Mouse (Mus musculus) heart, adult 11 months (tissue): ENCODE measurements at regions not wholly inside any gene's neighbourhood (a gene's known extent, or its start where the extent isn't known, plus 50 kb on each side); places are given as distances from the start of the nearest gene placed in this dataset.

Experiments used
- DNase-seq: peaks from one replicate; pipeline ENCODE4 v3.0.0; 2022

DNA sequence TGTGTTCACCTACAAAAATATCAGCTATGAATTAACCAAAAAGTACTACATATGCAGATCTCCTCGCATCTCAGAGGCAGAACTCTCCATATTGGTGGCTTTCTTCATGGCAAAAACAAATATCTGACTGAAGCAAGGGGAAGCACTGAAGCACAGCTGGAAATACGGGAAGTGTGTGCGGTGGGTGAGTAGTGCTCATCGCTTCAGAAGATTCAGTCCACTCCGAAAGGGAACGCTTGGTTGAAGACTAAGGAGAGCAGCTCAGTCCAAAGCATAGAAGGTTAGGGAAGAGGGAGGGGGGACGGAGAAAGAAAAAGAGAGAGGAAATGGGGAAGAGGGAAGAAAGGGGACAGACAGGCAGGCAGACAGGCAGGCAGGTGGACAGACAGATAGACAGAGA is 114.4 kb upstream of the Tmc1 start:
- DNase-seq: peak; percentile 91

- DNase-seq: peak; percentile 97
Observed at GRCm38 (mm10) chr19:21066432-21067113, 112.6 kb upstream of the Tmc1 start.

- peak; percentile 40 for DNase-seq
Observed at GRCm38 (mm10) chr19:21064902-21065301, 110.9 kb upstream of the Tmc1 start.

DNA sequence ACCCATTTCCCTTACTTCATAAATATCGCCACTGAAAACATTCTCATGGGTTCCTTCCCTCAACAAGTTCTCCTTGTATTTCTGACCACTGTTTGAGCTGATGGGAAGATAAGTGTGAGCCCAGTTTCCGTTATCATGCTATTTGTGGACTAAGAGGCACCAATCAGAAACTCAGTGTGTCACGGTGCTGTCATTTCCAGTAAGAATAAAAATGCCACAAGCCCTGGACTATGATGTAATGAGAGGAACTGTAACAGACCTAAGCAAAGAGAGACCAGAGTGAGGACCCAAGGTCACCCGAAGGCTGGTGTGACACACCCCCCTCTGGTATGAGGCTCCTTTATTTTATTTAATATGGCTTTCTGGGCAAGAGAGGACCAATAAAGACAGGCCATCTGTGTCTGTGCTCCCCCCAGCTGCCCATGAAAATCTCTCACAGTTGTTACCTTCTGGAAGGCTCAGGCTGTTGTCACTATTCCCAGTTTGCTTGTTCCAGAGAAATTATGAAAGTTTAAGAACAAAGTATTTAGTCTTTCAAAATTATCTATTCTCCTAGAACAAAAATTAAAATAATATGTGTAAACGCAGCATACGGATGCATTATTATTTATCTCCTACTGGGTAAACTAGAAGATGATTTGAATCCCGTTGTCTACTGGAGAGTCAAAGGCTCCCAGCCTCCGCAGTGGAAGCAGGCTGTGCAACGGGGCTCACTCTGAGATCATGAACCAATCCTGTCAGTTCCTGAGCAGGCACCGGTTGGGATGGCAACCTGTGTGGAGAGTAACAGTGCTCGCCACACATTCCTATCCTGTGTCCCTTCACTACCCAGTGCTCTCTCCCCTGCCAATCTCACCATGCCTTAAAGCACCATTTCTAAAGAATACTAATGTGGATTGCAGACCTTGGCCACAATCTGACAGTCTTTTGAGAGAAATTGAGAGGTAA is 99.9 kb upstream of the Tmc1 start:
- DNase-seq: no peak

DNA sequence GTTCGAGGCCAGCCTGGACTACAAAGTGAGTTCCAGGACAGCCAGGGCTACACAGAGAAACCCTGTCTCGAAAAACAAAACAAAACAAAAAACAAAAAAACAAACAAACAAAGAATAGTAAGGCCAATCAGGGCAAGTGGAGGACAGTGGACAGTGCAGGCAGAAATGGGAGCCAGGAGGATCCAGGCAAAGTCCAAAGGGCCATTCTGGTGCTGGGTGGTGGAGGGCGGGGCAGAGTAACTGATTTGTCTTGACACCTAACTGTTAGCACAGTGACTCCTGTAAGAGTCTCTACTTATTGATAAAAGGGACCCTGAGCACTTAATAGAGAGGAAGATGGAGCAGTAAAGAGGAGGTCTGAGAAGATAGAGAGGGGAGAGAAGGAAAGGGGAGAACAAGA is 98.8 kb upstream of the Tmc1 start:
- DNase-seq: no peak

GRCm38 (mm10) chr19:21051872-21052271 is 97.9 kb upstream of the Tmc1 start:
- no peak for DNase-seq

DNA sequence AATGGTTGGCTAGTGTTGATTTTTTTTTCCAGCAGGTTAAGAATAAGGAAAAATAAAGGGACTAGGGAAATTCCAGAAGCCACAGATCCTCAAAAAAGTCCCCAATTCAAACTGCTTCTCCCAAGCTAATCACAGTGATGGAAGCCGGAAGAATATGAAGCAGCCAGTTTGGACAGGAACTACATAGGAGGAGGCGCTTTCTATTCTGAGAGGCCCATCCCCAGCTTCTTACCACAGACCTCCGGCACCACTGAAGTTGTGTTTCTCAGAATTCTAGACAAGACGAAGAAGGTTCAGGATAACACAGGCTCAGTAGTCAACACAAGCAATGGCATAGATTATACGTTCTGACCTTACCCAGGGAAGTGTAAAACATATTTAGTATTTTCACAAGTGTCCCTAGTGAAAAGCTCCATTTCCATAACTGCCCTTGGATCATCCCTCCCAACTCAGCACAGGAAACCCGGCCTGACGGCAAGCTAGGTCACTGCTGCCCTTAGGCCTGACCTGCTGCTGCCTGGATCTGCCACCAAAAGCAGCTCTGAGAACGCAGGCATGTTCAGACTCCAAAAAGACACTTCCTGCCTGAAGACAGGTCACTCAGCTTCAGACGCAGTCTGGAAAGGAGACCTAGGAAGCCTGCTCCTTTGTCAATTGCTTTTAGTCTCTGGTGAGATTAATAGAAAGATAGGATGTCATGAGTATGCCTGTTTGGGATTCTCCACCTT is 97.2 kb upstream of the Tmc1 start:
- DNase-seq: peak; percentile 93

GRCm38 (mm10) chr19:21049301-21049700 is 95.3 kb upstream of the Tmc1 start:
- no peak for DNase-seq

DNA sequence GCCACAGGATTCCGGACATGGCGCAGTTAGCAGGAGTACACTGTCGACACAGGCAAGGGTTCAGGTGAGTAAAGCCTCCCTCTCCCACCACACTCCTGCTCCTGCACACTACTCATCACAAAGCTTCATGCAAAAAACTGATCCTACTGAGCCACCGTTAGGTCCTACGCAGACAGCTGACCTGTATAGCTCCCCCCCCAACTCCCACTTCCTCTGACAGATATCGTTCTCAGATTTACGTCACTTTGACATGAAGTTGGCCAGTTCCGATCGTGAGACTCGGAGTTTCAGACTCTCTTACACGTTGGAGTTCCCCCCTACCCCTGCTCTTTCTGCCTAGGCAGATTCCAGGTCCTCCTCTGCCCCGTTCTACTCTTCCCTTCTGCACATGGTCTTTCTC is 91.6 kb upstream of the Tmc1 start:
- no peak for DNase-seq

DNA sequence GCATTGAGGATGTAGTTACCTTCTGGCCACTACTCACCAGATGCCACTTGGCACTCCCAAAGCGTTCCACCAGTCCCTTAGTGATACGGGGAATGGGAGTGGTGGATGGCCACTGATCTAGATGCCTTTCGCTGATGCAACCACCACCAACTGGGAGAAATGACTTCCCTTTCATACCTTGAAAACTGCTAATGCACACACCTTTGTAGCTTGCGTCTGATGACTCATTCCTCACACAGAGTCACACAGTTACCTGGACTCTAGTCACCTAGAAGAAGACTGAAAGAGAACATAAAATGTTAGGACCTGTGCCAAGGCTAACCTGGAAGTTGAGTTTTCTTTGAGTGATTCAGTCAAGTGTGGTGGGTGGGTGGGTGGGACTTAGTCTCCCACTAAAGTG is 90.0 kb upstream of the Tmc1 start:
- no peak for DNase-seq

- no peak for DNase-seq
Observed at GRCm38 (mm10) chr19:21042536-21042935, 88.5 kb upstream of the Tmc1 start.

GRCm38 (mm10) chr19:21037448-21038077 is 83.6 kb upstream of the Tmc1 start:
- no peak for DNase-seq

DNA sequence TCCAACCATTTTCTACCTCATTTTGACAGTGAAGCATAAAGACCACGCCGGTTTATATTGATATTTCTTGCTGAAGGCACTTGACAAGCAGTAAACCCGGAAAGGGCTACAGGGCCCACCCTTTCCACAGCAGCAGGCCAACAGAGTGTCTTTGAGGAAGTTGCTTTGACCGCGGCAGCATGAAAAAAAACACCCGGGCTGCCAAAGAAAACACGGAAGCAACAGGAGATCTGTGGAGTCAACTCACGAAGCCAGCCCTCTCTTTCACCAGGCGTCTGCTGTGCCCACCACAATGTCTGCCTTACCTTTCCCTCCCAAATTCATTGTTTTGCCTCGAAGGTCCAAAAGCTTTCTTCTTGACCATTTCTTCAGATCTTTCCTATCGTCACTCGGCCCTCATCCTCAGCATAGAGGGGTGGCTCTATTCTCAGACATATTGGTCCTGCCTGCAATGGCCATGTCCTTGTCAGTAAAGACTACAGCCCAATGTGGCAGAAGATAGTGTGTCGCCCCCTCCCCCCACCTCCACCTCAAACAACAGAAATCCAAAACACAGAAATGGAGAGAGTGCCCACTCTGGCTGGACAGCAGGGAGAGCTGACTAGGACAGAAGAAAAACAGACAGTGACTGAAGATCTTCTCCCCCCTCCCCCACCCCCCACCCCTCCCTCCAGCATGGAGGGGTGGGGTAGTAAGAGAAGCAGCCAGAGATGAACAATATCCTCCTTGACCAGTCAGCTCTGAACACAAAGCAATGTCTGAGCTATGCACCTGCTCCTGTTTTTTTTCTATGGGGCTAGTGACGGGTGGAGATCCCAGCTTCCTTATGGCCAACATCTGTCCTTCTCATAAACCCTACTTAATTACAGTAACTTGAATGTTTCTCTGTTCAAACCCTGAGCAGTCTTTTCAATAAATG is 82.8 kb upstream of the Tmc1 start:
- peak; percentile 99 for DNase-seq

- no peak for DNase-seq
Observed at GRCm38 (mm10) chr19:21035505-21035904, 81.5 kb upstream of the Tmc1 start.

- no peak for DNase-seq
Observed at GRCm38 (mm10) chr19:21033991-21034390, 80.0 kb upstream of the Tmc1 start.

DNA sequence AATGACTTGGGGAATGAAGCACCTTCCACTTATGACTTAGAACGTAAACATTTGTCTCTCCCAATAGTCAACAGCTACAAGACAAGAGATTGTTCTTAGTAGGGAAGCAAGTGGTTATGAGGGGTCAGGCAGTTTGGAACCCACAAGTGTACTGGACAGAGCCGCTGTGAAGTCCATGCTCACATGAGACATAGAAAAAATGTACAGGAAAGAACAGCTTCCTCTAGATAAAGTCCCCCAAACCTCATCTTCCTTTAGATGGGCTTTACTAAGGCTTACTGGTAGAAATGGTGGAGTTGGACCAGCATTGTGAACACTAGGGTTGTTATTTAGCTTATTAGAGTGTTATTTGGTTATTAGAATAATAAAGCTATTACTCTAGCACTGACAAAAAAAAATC is 78.6 kb upstream of the Tmc1 start:
- DNase-seq: no peak

DNA sequence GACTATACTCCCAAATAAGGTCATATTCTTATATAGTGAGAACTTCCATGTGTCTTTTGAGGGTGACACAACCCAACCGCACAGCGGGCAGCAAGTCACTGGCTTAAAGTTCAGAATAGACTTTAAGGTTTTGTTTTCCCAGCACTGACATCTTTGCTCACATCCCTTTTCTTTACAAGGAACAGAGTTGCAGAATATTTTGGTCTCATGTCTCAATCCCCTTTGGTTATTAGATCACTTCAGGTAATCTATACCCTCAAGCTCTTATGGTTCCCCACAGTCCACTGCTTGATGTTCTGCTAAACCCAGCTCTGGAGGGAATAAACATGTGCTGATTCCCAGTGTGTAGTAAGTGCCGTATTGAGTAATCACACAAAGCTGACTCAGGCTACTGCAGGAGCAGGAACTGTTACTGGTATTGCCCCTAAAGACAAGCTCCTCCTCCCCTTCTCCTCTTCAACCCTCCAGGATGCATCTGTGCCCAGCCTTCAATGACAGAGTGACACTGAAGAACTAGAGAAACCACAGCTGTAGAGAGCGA is 77.8 kb upstream of the Tmc1 start:
- peak; percentile 96 for DNase-seq

GRCm38 (mm10) chr19:21030971-21031370 is 77.0 kb upstream of the Tmc1 start:
- DNase-seq: no peak

GRCm38 (mm10) chr19:21028981-21029380 is 75.0 kb upstream of the Tmc1 start:
- no peak for DNase-seq

DNA sequence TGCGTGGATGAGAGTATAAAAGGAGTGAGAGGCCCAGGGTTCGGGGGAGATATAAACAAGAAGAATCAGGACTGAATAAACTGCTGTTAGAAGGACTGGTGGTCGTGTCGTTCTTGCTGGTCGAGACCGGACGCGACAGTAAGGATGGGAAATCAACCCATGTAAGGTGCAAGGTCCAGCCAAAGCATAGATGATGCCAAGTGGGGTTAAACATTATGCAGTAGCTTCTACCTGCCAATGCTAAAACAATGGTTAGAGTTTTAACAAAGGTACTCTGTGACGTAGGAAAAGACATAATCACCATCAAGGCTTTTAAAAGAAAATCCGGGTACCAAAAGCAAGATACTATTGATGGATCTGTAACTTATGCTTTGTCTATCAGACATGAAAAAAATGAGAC is 58.4 kb upstream of the Tmc1 start:
- peak; percentile 17 for DNase-seq

DNA sequence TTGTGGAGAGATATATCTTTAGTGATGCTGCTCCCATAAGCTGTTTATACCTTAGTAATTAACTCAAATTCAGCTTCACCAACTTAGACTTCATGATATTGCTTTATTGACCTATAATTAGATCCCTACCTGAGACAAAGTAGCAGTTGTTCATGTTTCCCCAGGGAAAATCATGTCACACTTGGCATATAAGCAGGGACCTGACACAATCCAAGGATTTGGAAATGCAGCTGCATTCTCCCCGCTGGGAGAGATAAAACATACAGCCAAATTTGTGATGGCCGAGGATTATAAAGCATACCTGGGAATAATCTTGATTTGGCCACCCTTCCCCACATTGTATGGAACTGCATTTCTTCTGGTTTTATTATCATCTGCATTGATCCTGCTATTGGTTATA is 55.6 kb upstream of the Tmc1 start:
- DNase-seq: peak; percentile 17

DNA sequence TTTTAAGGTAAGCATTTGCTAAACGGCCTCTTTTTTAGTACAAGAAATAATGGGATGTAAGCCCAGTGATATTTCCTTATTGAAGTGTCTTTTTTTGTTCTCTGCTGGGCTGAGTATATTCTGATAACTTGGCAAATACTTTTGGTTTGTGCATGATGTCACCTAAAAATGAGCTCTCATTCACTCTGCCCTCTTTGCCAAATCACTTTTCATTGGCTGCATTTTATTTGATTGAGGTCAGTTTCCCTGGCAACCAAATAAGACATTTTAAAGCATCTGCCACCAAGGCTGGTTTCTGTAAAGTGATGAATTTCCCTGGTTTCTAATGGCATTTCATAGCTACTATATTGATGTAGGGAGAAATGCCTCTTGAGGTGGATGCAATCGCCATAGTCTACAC is 50.4 kb upstream of the Tmc1 start:
- no peak for DNase-seq
